ENCODE assay signal across 9 mouse cellular contexts in the genomic region with DNA sequence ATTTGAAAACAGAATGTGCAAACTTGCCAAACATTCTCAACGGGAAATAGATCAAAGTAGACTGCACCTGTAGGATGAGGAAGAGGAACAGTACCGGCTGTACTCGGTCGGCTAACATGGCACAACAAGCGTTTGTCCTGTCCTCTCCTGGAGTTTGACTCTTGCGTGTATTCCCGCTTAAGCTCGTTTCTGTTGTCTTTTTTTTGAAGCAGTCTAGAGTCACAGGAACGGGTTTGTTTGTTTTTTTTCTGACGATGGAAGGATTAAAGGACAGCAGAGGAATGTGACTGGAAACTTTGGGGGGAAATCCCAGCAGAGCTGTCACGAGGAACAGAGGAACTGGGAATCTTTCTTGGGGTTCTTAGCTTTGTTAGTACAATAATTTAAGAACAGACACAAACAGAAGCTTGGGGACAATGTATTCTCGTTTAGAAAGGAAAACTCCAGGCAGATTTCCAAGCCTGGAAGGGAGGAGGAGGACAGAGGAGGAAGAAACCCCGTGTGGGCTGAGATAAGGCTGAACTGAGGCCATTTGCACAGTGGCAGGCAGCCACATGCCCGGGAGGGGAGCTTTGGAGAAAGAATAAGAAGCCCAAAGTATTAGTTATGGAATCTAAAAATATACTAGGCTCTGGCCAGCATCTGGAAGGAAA. TPM values are rescaled to one million over a fixed set of nuclear protein-coding genes. Genes with fewer than 3 reads are reported as not detected.
DNase-seq lines count a peak whose midpoint lies in the region; ATAC-seq and TF ChIP-seq lines count a peak whose summit lies in the region.
"Had no signal": no experiment of that assay in that cellular context is flagged by ENCODE, and none has a peak within 500 bp of the region (broad histone marks: within the 10 kb centered on the region; RNA-seq: fewer than 3 reads in every experiment).

No protein-coding gene starts in this region.

- no peak for TF ChIP-seq POLR2A in limb, embryonic 14.5 days (IDR thresholded peaks at IDR 0.05; ENCODE audit: borderline replicate concordance, extremely low read depth, insufficient read depth, insufficient read length)

- H3K27ac ChIP-seq in limb, embryonic 14.5 days (replicated peaks; ENCODE audit: low read depth, low read length), result no peak overlapping the region
- no peak overlapping the region for H3K27ac ChIP-seq in limb, embryonic 10.5 days
- peak overlapping the region; percentile 45 for H3K27ac ChIP-seq in heart, postnatal 0 days (ENCODE audit: low read depth)
- H3K27ac ChIP-seq: left cerebral cortex, adult 2 months had no signal

- H3K4me3 ChIP-seq in limb, embryonic 14.5 days (replicated peaks; ENCODE audit: low read length), result no peak overlapping the region
- no peak overlapping the region for H3K4me3 ChIP-seq in limb, embryonic 10.5 days
- H3K4me3 ChIP-seq in heart, postnatal 0 days (ENCODE audit: low read depth, low read length), result no peak overlapping the region
- H3K4me3 ChIP-seq: left cerebral cortex, adult 2 months had no signal

- H3K9ac ChIP-seq in limb, embryonic 14.5 days (ENCODE audit: low read depth, low read length, severe bottlenecking), result no peak overlapping the region
- H3K9ac ChIP-seq in heart, postnatal 0 days (replicated peaks; ENCODE audit: low read depth, low read length), result 0 out of 2 replicates have a peak overlapping the region, but pooled peaks have one; percentile 11

- no peak for TF ChIP-seq CTCF in heart, postnatal 0 days (IDR thresholded peaks at IDR 0.05; ENCODE audit: low read depth)

- H3K36me3 ChIP-seq in limb, embryonic 14.5 days (ENCODE audit: control insufficient read depth, insufficient read depth, low read length), result no peaks in the 10 kb centered on the region
- H3K36me3 ChIP-seq in limb, embryonic 10.5 days, result no peaks in the 10 kb centered on the region
- no peaks in the 10 kb centered on the region for H3K36me3 ChIP-seq in heart, postnatal 0 days (replicated peaks; ENCODE audit: control insufficient read depth, insufficient read depth, low read length)

- WGBS in limb, embryonic 14.5 days, result 49% methylated on average over 14 of the region's 14 CpGs
- WGBS in limb, embryonic 10.5 days, result 61% methylated on average over 14 of the region's 14 CpGs
- 22% methylated on average over 14 of the region's 14 CpGs for WGBS in heart, postnatal 0 days

- no peak for TF ChIP-seq EP300 in heart, postnatal 0 days (IDR thresholded peaks at IDR 0.05; ENCODE audit: low read depth)

- H3K27me3 ChIP-seq in limb, embryonic 14.5 days (ENCODE audit: control insufficient read depth, insufficient read depth, low read length), result no peaks in the 10 kb centered on the region
- H3K27me3 ChIP-seq in limb, embryonic 10.5 days (ENCODE audit: low read depth, poor library complexity, severe bottlenecking), result no peaks in the 10 kb centered on the region
- H3K27me3 ChIP-seq in heart, postnatal 0 days (ENCODE audit: control insufficient read depth, insufficient read depth, low read length), result no peaks in the 10 kb centered on the region

- peaks cover 4% of the 10 kb centered on the region; the same call in 1 of the 2 replicates for H3K4me1 ChIP-seq in limb, embryonic 14.5 days (ENCODE audit: control insufficient read depth, insufficient read depth, low read length)
- H3K4me1 ChIP-seq in limb, embryonic 10.5 days, result no peaks in the 10 kb centered on the region
- peaks cover 7% of the 10 kb centered on the region; the same call in 1 of the 2 replicates for H3K4me1 ChIP-seq in heart, postnatal 0 days (ENCODE audit: control insufficient read depth, insufficient read depth)

- no peak for ATAC-seq in limb, embryonic 14.5 days (ENCODE audit: low FRiP score, low read depth)
- ATAC-seq in common myeloid progenitor, adult 5-6 weeks (replicated peaks; ENCODE audit: low read depth, poor library complexity, severe bottlenecking), result peak; percentile 43; the same call in 1 of the 2 replicates
- ATAC-seq in heart, postnatal 0 days (ENCODE audit: insufficient read depth, low read depth), result peak; percentile 72
- ATAC-seq in erythroid progenitor cell, adult 5-6 weeks (replicated peaks; ENCODE audit: low FRiP score, poor library complexity, severe bottlenecking), result no peak

- no peak overlapping the region; the same call in 1 of the 2 replicates for H3K4me2 ChIP-seq in limb, embryonic 14.5 days (replicated peaks; ENCODE audit: low read depth, low read length, severe bottlenecking)
- H3K4me2 ChIP-seq in heart, postnatal 0 days (ENCODE audit: low read depth, low read length), result peak overlapping the region; percentile 42

- DNase-seq in limb, embryonic 14.5 days (ENCODE audit: low spot score), result peak; percentile 18
- no peak for DNase-seq in limb, embryonic 10.5 days (ENCODE audit: low spot score)
- DNase-seq in heart, postnatal 0 days (ENCODE audit: low spot score), result peak; percentile 67
- peak; percentile 23 to 59 for DNase-seq in lung, postnatal 4 days
- no peak for DNase-seq in embryo, embryonic 10 days (ENCODE audit: low spot score)
- no peak for DNase-seq in left cerebral cortex, adult 11 months (ENCODE audit: low spot score)

- H3K9me3 ChIP-seq in limb, embryonic 14.5 days (ENCODE audit: control insufficient read depth, low read length), result no peaks in the 10 kb centered on the region
- H3K9me3 ChIP-seq in limb, embryonic 10.5 days (replicated peaks), result no peaks in the 10 kb centered on the region
- no peaks in the 10 kb centered on the region for H3K9me3 ChIP-seq in heart, postnatal 0 days (replicated peaks; ENCODE audit: control insufficient read depth, low read length)

RNA-seq across cellular contexts. Expression of gene D10Wsu102e, which starts 6.2 kb away (rescaled TPM):
- 0.64 and 0.69 TPM in 2 replicates for polyA plus RNA-seq in limb, embryonic 14.5 days (2012; rRNA removed)
- 0.63 and 0.65 TPM in 2 replicates for polyA plus RNA-seq in limb, embryonic 14.5 days (2014; fragmentation: Nextera tagmentation; extraction: Ambion mirVana)
- polyA plus RNA-seq in limb, embryonic 10.5 days (2016; fragmentation: Nextera tagmentation; extraction: Ambion mirVana), result 1.2 and 1.4 TPM in 2 replicates
- 1.3 and 1.4 TPM in 2 replicates for total RNA-seq in common myeloid progenitor, adult 5-6 weeks (2017)
- 0.81 and 0.88 TPM in 2 replicates for total RNA-seq in heart, postnatal 0 days (2014; rRNA removed; ENCODE audit: low replicate concordance)
- polyA plus RNA-seq in heart, postnatal 0 days (2015; fragmentation: Nextera tagmentation; extraction: Ambion mirVana), result 0.16 and 0.18 TPM in 2 replicates
- total RNA-seq in erythroid progenitor cell, adult 5-6 weeks (2015; ENCODE audit: low replicate concordance), result under 0.01 TPM in 2 replicates
- total RNA-seq in erythroid progenitor cell, adult 5-6 weeks (2017; ENCODE audit: low replicate concordance), result 0.13 and 0.15 TPM in 2 replicates

RNA-seq across cellular contexts. Expression of gene Slc41a2, which starts 16.1 kb away (rescaled TPM):
- 2.0 and 2.3 TPM in 2 replicates for polyA plus RNA-seq in limb, embryonic 14.5 days (2012; rRNA removed)
- polyA plus RNA-seq in limb, embryonic 14.5 days (2014; fragmentation: Nextera tagmentation; extraction: Ambion mirVana), result 1.7 and 1.9 TPM in 2 replicates
- polyA plus RNA-seq in limb, embryonic 10.5 days (2016; fragmentation: Nextera tagmentation; extraction: Ambion mirVana), result 0.25 and 0.41 TPM in 2 replicates
- total RNA-seq in common myeloid progenitor, adult 5-6 weeks (2017), result not detected in 2 replicates
- 0.43 and 5.6 TPM in 2 replicates for total RNA-seq in heart, postnatal 0 days (2014; rRNA removed; ENCODE audit: low replicate concordance)
- polyA plus RNA-seq in heart, postnatal 0 days (2015; fragmentation: Nextera tagmentation; extraction: Ambion mirVana), result 0.45 and 0.49 TPM in 2 replicates
- total RNA-seq in erythroid progenitor cell, adult 5-6 weeks (2015; ENCODE audit: low replicate concordance), result not detected in 2 replicates
- total RNA-seq in erythroid progenitor cell, adult 5-6 weeks (2017; ENCODE audit: low replicate concordance), result not detected in 2 replicates

Comparison
In these comparisons a context has a peak if more than half of its experiments do, and no peak if none do; other contexts are left out.
1. DNase-seq: peak in limb, embryonic 14.5 days (single experiment), heart, postnatal 0 days (single experiment) and lung, postnatal 4 days (2 of 2); none in limb, embryonic 10.5 days (single experiment), embryo, embryonic 10 days (single experiment) and left cerebral cortex, adult 11 months (single experiment).
2. ATAC-seq: peak in common myeloid progenitor, adult 5-6 weeks (single experiment) and heart, postnatal 0 days (single experiment); none in limb, embryonic 14.5 days (single experiment) and erythroid progenitor cell, adult 5-6 weeks (single experiment).